Mouse (Mus musculus) left cerebral cortex, adult 2 months (tissue): Measurements from ENCODE around the gene Gab2. TPM values are rescaled to one million over a fixed set of nuclear protein-coding genes. Genes with fewer than 3 reads are reported as not detected.

Source experiments
- DNase-seq, 2 experiments: peaks; one replicate each; pipeline ENCODE4 v3.0.0; 2021 to 2022; ENCODE audit warnings: low spot score in 2 of 2, mixed read lengths in 1 of 2; ENCODE audit errors: extremely low spot score in 1 of 2
- H3K27ac ChIP-seq: fragments of 200-600 bp; 2 replicates; pipeline ENCODE4 v1.8.1; 2022
- H3K4me3 ChIP-seq: fragments of 200-600 bp; 2 replicates; pipeline ENCODE4 v1.8.1; 2022
- CTCF ChIP-seq: fragments of 200-600 bp; IDR thresholded peaks from 2 replicates; pipeline ENCODE4 v1.8.1; 2022; ENCODE audit warnings: antibody characterized with exemption, mild to moderate bottlenecking, moderate library complexity
- intact Hi-C: fragments of 180-260 bp; cut with DNase I; formaldehyde crosslinking; loops from one replicate; pipeline ENCODE4 v1.15.1; 2025
- total RNA-seq, 2 experiments: library from RNA; stranded (reverse); gene quantifications; 2 replicates each; pipeline ENCODE4 v1.2.3; 2021

Gab2 gene
- total RNA-seq, 2 experiments from 2014 or later, result 14.3 to 14.4 TPM

DNA sequence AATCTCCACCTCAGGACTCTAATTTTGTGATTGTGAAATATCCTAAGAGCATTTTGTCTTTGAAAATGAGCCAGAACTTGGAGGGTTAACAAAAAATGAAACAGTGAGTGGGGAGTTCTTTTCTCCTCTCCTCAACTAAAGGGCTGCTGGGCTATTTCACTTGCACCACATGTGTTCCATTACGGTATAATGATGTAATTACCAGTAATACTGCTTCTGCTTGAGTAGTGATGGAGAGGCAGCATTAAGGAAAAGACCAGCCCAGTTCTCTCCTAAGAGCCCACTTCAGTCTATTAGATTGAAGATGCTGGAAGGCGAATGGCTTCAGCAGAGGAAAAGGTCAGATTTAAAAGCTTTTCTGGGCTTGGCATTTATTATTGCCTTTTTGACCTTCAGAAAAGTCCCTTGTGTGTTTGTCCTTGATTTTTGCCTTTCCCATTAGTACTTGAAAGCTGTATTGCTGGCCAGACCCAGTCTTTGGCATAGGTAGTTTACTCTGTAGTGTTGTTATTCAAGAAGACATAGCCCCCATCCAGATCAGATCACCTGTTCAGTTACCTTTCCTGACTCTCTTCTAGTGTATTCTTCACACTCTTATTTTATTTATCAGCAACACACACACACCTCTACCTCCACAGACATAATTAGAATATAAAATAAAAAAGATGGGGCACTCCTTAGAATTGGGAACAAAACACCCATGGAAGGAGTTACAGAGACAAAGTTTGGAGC, 69.9 kb downstream of the Gab2 start:
- no peak for DNase-seq
- no peak overlapping the region for H3K4me3 ChIP-seq
- intact Hi-C loops, result no loop called here
- no peak for TF ChIP-seq CTCF
- H3K27ac ChIP-seq, result no peak overlapping the region

DNA sequence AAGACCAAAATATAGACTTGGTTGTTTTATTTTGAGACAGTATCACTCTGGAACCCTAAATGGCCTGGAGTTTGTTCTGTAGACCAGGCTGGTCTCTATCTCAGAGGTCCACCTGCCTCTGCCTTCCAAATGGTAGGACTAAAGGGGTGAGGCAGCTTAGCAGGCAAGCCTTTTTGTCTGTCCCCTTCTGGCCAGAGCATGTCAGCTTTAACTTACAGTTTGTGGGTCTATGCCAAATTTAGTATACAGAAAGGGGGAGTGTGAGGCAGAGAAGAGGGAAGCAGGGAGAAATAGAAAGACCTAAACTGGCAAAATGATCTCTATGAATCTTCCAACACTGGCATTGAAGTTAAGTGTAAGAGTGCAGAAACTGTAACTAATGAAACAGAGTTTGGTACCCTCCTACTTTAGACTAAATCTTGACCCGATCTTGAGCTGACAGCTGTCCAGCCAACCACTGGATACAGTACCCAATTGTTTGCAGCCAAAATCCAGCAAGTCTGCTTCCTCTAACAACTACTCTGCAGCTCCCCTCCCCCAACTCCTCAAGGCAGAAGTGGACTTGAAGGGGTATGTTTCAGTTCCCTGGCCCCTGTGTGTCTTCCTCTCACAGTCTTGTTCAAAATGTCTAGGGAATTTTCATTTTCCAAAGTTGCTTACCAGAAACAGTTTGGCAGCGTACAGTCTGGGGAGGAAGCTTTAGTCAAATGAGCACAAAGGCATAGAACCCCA, 73.5 kb downstream of the Gab2 start:
- peak in 1 of 2 experiments; percentile 20 for DNase-seq
- no peak overlapping the region for H3K27ac ChIP-seq
- TF ChIP-seq CTCF, result no peak
- no peak overlapping the region for H3K4me3 ChIP-seq
- intact Hi-C loops, result no loop called here

DNA sequence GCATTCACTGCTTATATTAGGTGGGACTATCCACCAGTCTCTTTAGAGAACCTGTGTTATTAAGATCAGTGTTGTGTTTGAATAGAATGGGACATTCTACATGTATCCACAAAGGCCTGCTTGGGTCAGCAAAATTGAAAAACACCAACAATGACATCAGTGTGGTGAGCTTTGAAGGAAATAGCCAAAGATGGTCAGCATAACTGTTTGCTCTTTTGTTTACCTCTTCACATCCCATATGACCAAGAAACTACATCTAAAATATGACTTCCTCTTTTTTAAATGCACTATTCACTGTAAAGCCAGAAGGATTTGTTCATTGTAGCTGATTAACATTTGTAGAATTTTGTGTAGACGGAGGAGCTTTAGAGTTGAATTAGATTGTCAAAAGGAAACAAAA, 82.9 kb downstream of the Gab2 start:
- Histone ChIP-seq H3K27ac (no peak overlapping the region), H3K4me3 (no peak overlapping the region)
- intact Hi-C loops, result no loop called here
- no peak for TF ChIP-seq CTCF
- no peak for DNase-seq

DNA sequence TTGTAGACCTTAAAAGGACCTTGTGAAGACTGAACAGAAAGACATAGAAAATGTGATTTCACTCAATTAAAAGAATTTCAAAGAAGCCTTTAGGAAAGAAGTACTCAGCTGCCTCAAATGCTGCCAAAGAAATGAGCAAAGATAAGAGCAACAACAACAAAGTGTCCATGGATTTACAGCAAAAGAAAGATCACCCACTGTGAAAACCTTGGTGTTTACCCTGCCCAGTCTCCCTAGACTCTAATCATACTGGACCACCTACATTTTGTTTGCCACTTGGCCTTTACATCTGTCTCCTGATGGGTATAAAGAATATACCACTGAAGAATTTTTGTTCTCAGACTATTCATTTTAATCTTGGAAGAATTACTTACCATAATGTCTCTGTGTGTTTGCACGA, 89.7 kb downstream of the Gab2 start:
- Histone ChIP-seq H3K4me3 (no peak overlapping the region), H3K27ac (no peak overlapping the region)
- intact Hi-C loops, result no loop called here
- no peak for TF ChIP-seq CTCF
- no peak for DNase-seq

DNA sequence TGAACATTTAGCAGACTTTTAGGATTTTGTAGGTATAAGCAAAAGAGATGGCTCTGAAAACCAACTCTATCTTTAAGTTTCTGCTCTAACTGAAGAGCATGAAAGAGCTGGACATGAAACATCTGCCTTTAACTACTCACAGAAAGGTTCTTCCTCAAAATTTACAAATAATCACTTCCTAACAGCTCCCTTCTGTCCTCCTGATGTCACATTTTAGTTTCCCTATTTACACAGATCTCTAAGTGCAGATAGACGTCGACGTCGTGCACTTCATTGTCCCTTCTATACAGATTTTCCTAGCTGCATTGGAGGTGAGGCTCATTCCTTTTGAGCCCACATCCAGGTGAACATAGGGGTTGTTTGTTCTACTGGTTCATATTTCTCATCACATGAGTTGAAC, 90.3 kb downstream of the Gab2 start:
- intact Hi-C loops, result no loop called here
- no peak for TF ChIP-seq CTCF
- DNase-seq, result no peak
- H3K27ac ChIP-seq, result peak overlapping the region; percentile 62
- H3K4me3 ChIP-seq, result no peak overlapping the region

DNA sequence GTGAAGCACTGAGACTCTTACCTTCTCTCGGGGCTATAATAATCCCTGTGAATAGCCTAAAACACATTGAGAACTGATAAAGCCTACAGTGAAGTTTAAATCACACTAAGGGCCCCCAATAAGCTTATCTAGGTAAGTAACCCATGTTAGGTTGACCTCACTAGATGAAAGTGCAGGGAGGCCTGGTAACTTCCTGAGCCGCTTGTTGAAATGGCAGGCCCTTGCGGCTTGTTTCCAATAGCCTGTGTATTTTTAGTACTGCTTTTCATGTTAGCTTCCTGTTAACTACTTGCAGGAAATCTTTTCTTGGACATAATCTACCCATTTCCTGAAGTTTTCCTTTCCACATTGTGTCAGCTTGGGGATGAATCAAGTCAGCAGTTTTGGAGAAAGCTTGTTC, 90.7 kb downstream of the Gab2 start:
- peak overlapping the region; percentile 62 for H3K27ac ChIP-seq
- H3K4me3 ChIP-seq, result no peak overlapping the region
- TF ChIP-seq CTCF, result no peak
- no peak for DNase-seq
- intact Hi-C loops, result no loop called here

DNA sequence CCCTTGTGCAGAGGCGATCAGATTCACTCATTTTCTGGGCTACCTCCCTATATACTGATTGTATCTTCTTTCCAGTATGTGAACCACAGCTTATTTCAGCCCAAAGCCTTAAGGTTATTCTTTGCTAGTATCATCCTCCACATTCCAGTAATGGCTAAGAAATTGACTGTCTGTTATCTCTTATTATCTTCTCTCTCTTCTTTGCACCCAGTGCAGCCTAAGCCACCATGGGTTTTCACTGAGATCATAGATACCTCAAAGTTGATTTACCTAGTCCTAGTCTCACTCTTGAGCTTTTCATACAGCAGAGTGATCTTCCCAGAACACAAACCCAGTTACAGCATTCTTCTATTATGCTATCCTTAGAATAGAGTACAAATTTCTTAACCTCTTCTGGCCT, 100.5 kb downstream of the Gab2 start:
- Histone ChIP-seq H3K27ac (no peak overlapping the region), H3K4me3 (no peak overlapping the region)
- intact Hi-C loops, result no loop called here
- no peak for DNase-seq
- TF ChIP-seq CTCF, result no peak

DNA sequence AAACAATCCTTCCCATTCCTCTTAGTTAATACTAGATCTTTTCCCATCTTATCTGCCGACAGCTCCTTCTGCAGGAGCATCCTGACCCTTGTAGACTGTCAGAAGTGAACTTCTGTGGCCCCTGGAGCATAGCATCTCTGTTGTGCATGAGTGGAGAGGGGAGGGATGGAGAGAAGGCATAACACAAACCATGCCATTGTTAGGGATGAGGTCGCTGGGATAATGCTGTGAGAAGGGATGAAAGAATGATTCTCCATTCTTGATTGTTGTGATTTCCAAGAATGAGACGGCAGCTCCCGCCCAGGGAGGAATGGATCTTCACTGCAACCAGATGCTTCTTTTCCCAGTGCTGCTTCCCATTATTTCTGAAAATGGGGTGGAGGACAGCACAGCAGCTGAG, 102.0 kb downstream of the Gab2 start:
- intact Hi-C loops, result no loop called here
- no peak for DNase-seq
- H3K4me3 ChIP-seq, result no peak overlapping the region
- no peak for TF ChIP-seq CTCF
- H3K27ac ChIP-seq, result no peak overlapping the region

DNA sequence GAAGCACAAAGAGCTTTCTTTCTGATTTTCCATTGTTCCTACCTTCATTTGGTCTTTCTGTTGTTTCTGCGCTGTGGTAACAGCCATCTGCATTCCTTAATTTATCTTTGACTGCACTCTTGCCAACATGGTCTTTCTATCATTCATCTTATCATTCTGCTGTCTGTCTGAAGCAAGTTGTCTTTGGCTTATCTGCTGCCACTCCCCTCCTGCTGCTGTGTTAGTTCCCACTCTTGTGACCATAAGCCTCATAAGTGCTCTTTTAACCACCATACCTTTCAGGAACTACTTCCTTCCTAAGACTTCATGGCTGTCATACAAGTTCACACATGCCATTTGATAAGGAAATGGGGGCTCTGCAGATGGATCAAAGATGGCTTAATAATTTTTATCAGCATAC, 102.6 kb downstream of the Gab2 start:
- intact Hi-C loops, result no loop called here
- no peak for TF ChIP-seq CTCF
- DNase-seq, result no peak
- no peak overlapping the region for H3K27ac ChIP-seq
- H3K4me3 ChIP-seq, result no peak overlapping the region

DNA sequence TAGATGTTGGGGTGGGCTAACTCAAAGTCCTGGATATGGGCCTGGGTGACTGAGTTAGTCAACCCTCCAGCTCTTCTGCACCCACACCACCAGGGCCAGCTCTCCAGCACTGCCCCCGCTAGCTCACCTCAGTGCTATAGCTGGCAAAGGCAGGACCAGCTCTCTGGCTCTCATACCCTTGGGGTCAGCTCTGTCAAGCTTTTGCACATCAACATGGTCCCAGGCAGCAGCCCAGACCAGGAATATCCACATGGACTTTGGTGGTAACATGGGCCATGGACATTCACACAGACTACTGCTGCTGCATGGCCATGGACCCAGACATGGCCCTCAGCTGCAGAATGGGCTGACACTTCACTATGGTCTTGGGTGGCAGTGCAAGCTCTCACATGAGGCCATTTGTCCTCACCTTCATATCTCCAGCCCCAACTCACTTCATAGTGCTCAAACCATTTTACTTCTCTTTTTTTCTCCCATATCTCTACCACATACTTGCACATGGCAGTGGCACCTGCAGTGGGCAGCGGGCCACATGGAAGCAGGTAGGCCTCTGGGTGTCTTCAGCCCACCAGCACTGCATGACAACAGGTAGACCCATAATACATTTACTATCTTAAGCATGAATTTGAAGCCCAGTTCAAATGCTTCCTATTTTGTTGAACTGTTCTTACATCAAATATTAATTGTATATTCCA, 106.1 kb downstream of the Gab2 start:
- Histone ChIP-seq H3K27ac (no peak overlapping the region), H3K4me3 (no peak overlapping the region)
- DNase-seq, result no peak
- TF ChIP-seq CTCF, result no peak
- intact Hi-C loops, result no loop called here

DNA sequence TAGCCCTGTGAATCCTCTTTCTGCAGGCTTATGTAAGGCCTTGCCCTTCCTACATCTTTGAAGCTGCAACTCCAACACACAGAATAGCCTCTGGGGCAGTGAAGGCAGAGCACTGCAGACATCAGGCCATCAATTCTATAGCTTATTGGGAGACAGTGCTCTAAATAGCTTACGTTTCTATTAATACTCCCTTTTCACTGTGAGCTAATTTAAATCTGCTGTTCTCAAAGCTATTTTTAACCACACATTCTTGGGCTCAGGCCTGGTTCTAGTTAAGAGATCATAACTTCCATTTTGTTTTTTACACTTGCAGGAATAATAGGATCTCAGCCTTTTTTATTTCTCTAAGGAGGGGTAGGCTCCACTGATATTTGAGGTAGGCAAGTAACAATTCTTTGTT, 107.7 kb downstream of the Gab2 start:
- no peak for TF ChIP-seq CTCF
- Histone ChIP-seq H3K4me3 (no peak overlapping the region), H3K27ac (peak overlapping the region; percentile 20; the same call in 1 of the 2 replicates)
- DNase-seq, result no peak
- intact Hi-C loops, result no loop called here

DNA sequence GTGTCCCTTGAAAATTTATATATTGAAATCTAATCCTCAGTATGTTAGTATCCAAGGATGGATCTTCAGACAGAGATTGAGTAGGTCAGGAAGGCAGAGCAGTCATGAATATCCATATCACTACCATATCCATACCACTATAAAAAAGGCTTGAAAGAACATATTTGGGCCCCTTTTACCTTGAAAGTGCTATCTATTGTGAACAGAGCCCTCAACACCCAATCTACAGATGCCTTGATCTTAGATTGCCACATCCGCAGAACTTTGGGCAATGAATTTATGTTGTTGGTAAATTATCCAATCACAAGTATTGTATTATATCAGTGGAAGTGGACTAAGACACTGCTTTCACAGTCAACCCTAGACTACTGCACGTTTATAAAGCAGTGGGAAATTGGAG, 122.5 kb downstream of the Gab2 start:
- no peak for TF ChIP-seq CTCF
- H3K4me3 ChIP-seq, result no peak overlapping the region
- intact Hi-C loops, result no loop called here
- no peak for DNase-seq
- H3K27ac ChIP-seq, result no peak overlapping the region
